Mouse (Mus musculus) mammary gland, adult 2 months (tissue): ENCODE measurements around the gene Snrnp27. TPM values are rescaled to one million over a fixed set of nuclear protein-coding genes. Genes with fewer than 3 reads are reported as not detected.

Experiments
- polyA plus RNA-seq: library from polyadenylated mRNA; depleted of rRNA; stranded (reverse); fragments of >200 nt; gene quantifications from 2 replicates; pipeline ENCODE4 v1.2.3, GENCODE M21; 2012; ENCODE audit warnings: low replicate concordance; rRNA removed

Snrnp27 gene
- polyA plus RNA-seq = 6.5 and 10.6 TPM in 2 replicates

DNA sequence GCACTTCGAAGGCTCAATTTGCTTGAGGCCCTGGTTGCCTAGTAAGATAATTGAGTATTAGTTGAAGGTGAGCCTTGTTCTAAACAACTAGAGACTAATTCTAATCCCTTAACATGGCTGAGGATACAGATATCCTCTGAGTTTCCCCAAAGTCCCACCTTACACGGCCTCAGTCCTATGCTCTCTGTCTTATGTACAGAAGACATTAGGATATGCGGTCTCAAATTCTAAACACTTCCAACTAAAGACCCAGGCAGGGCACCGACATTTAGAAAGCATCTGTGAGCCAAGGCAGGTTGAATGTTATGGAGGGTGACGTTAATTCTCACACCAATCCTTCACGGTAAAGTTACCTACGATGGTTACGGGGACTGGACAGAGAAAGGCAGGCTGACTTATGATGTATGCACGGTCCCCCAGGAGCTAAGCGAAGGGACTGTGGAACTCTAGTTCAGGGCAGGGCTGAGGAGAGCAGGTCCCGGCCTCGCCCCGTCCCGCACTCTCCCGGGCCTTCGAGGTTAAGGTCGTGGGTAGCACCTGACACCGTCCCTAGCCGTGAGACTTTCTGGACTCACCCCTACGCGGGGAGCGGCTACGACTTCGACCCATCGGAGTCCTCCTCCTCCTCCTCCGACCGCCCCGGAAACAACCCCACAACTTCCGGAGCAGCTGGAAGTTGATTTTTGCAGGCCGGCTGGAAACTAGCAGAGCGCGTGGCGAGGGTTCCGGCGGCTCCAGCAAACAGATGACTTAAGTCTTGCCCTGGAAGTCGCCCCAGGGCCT is at the start of gene Snrnp27:
TSS of gene Snrnp27 (minus strand) at position 651 of the 783 bp plus-strand sequence.

DNA sequence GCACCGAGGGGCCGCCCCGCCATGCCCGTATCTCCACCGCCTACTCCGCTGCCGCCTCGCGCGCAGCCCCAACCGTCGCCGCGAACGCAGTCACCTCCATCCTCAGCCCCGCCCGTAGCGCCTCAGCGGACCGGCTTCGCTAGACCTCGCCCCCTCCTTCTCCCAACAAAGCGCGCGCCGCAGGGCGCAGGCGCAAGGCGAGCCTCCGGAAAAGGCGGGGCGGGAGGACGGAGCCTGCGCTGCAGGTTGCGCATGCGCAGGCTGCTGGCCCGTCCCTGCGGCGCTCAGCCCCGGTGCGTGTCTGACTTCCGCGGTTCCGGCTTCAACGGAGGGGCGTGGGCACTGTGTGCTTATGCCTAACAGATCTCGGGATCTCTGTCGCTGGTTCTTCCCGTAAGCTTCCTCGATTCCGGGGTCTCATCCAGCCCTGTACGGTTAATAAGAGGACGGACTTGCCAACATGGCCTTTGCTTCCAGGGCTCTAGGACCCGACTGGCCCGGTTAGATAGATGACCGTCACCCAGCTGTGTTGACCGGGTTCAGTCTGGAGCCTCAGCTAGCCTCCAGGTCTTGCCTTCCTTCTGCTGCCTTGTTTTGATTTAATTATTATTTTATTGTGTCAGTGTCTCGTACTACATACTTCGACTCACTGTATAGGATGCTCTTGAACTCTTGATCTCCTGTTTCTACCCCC is 49.0 kb upstream of the Snrnp27 start, which contains the start of gene Gmcl1:
TSS of gene Gmcl1 (minus strand) at position 201 of the 694 bp plus-strand sequence.

DNA sequence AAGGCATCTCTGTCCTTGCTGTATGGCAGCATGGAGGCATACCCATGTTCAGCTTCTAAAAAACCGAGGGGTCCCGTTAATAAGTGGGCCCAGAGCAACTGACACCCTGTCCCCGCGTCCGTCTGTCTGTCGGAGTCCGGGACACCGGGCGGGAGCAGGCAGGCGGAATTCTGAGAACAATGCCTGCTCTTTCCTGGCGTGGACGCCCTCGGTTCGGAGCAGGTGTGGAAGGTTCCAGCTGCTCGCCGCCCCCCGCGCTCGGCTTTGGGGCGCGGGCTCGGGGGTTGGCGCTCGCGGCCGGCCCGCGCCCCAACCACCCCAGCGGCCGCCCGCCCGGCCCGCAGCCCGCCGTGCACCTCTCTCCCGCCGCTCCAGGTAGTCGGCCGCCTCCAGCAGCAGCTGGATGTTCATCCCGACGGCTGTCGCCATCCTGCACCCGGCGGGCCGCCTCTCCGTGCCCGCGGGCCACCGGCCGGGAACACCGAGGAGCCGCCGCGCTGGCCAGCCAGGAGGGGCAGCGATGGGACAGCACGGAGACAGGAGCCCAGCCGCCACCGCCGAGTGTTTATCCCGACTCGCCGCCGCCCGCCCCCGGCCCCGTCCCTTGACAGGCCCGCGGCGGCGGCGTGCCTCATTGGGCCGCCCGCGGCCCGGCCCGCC is 15.6 kb downstream of the Snrnp27 start, which contains the start of gene Mxd1:
TSS of gene Mxd1 (minus strand) at position 582 of the 660 bp plus-strand sequence.

DNA sequence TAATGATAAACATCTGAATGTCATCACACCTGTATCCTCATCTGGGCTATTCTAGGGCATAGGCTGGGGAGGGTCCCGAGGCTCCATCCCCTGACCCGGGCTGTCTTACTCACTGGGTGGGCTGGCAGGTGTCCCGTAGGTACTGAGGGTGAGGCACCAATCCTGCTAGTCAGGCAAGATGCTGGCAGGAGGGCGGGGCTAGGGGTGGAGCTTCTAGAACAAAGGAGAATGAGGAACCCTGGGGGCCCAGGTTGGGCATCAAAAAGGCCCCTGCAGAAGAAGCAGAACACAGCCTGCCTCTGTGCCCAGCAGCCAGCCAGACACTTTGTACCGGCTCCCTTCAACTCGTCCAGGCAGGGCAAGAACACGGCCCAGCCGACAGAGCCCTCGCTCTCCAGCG is 56.4 kb downstream of the Snrnp27 start, which contains the start of gene Asprv1:
TSS of gene Asprv1 (plus strand) at position 219 of the 400 bp plus-strand sequence.

Other genes starting within 250 kb of the Snrnp27 start
- gene C87436, start 246.1 kb downstream of the Snrnp27 start, polyA plus RNA-seq = 10.5 and 17.2 TPM in 2 replicates
- gene Pcbp1, start 158.2 kb downstream of the Snrnp27 start, polyA plus RNA-seq = 109 and 247 TPM in 2 replicates
- 1.4 and 6.4 TPM in 2 replicates for gene Asprv1, start 56.4 kb downstream of the Snrnp27 start, polyA plus RNA-seq
- gene Mxd1, start 15.4 kb downstream of the Snrnp27 start, polyA plus RNA-seq = 15.9 and 17.5 TPM in 2 replicates
- 5.7 and 12.6 TPM in 2 replicates for gene Gmcl1, start 48.9 kb upstream of the Snrnp27 start, polyA plus RNA-seq
- gene Anxa4, start 109.1 kb upstream of the Snrnp27 start, polyA plus RNA-seq = 27.3 and 57.9 TPM in 2 replicates
- 20.0 and 31.3 TPM in 2 replicates for gene Aak1, start 165.0 kb upstream of the Snrnp27 start, polyA plus RNA-seq